Mouse (Mus musculus) frontal cortex, postnatal 25 days (tissue): Measurements from ENCODE around the gene Grm1.

Experiments
- DNase-seq, 2 experiments: peaks; one replicate each; pipeline ENCODE4 v3.0.0; 2022; ENCODE audit warnings: low spot score in 2 of 2

Grm1 gene

GRCm38 (mm10) chr10:10964490-10965150 is 117.5 kb downstream of the Grm1 start:
- no peak for DNase-seq

GRCm38 (mm10) chr10:10950557-10950956 is 131.6 kb downstream of the Grm1 start:
- no peak for DNase-seq

- DNase-seq = no peak
These were observed 133.0 kb downstream of the Grm1 start for GRCm38 (mm10) chr10:10949172-10949571.

- DNase-seq = no peak
These were observed 134.6 kb downstream of the Grm1 start for GRCm38 (mm10) chr10:10947531-10947930.

GRCm38 (mm10) chr10:10944003-10944402 is 138.2 kb downstream of the Grm1 start:
- no peak for DNase-seq

- DNase-seq = no peak
These were observed 139.9 kb downstream of the Grm1 start for GRCm38 (mm10) chr10:10942248-10942647.

GRCm38 (mm10) chr10:10935806-10936205 is 146.3 kb downstream of the Grm1 start:
- DNase-seq = no peak

GRCm38 (mm10) chr10:10929672-10930071 is 152.5 kb downstream of the Grm1 start:
- no peak for DNase-seq

GRCm38 (mm10) chr10:10928798-10929366 is 153.3 kb downstream of the Grm1 start:
- DNase-seq = no peak

GRCm38 (mm10) chr10:10917857-10918399 is 164.2 kb downstream of the Grm1 start:
- no peak for DNase-seq

- DNase-seq = no peak
These were observed 168.5 kb downstream of the Grm1 start for GRCm38 (mm10) chr10:10913621-10914020.

GRCm38 (mm10) chr10:10890221-10890620 is 191.9 kb downstream of the Grm1 start:
- no peak for DNase-seq

- DNase-seq = no peak
These were observed 193.6 kb downstream of the Grm1 start for GRCm38 (mm10) chr10:10888521-10888920.

GRCm38 (mm10) chr10:10884992-10885391 is 197.2 kb downstream of the Grm1 start:
- DNase-seq = no peak

GRCm38 (mm10) chr10:10872142-10872541 is 210.0 kb downstream of the Grm1 start:
- DNase-seq = no peak

GRCm38 (mm10) chr10:10870271-10870670 is 211.9 kb downstream of the Grm1 start:
- no peak for DNase-seq

- DNase-seq = no peak
These were observed 215.9 kb downstream of the Grm1 start for GRCm38 (mm10) chr10:10866278-10866677.

- DNase-seq = no peak
These were observed 217.4 kb downstream of the Grm1 start for GRCm38 (mm10) chr10:10864759-10865158.

GRCm38 (mm10) chr10:10847376-10848286 is 234.5 kb downstream of the Grm1 start:
- DNase-seq = no peak

GRCm38 (mm10) chr10:10845059-10845685 is 237.0 kb downstream of the Grm1 start:
- no peak for DNase-seq

- no peak for DNase-seq
These were observed 246.8 kb downstream of the Grm1 start for GRCm38 (mm10) chr10:10835406-10835805.

GRCm38 (mm10) chr10:10834828-10835227 is 247.3 kb downstream of the Grm1 start:
- no peak for DNase-seq
